Mouse (Mus musculus) layer of hippocampus, adult 8-10 months (tissue): ENCODE results near the gene Serac1. TPM values are rescaled to one million over a fixed set of nuclear protein-coding genes. Genes with fewer than 3 reads are reported as not detected.
A peak's percentile ranks its signal among the peaks of the same experiment; 100 is the strongest.
"Not testable (repeated sequence)": the region's sequence is repeated elsewhere in the genome, so short reads cannot be mapped to it uniquely, and the experiment has no call there.

Experiments
- DNase-seq, 2 experiments: peaks; one replicate each; pipeline ENCODE4 v3.0.0; 2022; ENCODE audit warnings: low spot score in 2 of 2
- total RNA-seq, 4 experiments: library from RNA; stranded (reverse); gene quantifications; 2 replicates each; pipeline ENCODE4 v1.2.4; 2022

The Serac1 gene
- total RNA-seq, 4 experiments from 2014 or later: 15.7 to 23.6 (median 18.8) TPM

DNA sequence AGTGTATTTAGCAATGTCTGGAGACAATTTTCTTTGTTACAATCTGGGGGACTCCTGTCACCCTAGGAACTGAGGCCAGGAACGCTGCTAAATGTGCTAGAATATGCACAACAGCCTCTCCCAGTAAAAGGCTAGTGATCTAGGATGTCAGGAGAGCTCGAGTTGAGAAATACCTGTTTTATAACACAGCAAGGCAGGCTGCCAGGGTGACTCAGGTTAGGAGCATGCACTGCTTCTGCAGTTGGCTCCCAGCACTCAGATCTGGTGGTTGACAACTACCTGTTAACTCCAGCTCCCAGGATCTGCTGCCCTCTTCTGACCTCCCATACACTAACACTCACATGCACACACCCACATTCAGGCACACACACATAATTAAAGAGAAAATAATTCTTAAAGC is 13.5 kb downstream of the Serac1 start:
- DNase-seq: no peak

DNA sequence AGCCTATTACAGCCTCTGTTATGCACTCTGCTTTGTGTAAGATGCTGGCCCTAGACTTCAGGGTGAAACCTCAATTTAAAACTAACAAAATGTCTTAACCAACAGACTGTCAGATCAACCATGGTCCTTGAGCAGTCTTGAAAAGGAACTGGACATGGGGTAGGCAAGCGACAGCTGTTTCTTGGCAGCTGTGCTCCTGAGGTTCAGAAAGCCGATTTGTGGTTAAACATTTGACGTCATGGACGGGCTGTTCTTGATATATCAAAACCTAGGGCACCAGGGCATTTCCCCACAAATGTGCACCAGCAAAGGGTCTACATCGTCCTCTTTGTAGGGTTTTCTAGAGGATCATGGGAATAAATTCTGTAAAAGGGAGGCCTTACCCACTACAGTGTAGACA is 16.0 kb downstream of the Serac1 start:
- DNase-seq: no peak

DNA sequence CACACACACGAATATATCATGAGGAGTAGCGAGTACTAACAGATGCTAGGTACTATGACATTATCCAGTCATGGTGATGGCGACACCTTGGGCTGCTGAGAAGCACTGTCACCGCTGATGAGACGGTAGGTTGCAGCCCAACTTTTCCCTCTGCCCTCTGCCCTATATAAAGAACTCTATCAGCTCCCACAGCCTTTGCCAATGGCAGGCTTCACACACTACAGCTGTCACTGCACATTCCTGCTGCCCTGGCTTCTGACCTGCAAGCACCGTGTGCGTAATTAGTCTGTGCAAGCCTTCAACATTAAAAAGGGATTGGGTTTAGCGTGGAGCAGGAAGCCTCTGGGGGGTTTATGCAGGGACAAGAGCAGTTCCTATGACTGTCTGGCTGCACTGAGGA is 16.7 kb downstream of the Serac1 start:
- no peak for DNase-seq

DNA sequence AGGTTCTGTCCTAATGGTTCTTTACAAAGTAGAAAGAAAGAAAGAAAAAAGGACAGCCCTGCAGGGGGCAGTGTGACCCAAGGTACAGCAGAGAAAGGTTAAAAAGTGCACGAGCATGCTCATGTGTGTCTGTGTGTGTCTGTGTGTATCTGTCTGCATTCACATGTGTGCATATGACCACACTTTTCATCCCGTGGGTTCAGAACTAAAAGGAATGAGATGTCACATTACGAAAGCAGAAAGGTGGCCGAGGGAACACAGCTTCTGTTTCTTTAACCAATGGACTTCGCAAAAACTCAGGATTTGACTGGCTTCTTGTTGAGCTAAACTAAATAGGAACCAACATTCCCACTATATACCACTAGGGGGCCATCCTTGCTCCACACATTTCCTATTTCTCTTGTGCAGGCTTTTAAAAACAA is 24.6 kb downstream of the Serac1 start:
- no peak for DNase-seq

DNA sequence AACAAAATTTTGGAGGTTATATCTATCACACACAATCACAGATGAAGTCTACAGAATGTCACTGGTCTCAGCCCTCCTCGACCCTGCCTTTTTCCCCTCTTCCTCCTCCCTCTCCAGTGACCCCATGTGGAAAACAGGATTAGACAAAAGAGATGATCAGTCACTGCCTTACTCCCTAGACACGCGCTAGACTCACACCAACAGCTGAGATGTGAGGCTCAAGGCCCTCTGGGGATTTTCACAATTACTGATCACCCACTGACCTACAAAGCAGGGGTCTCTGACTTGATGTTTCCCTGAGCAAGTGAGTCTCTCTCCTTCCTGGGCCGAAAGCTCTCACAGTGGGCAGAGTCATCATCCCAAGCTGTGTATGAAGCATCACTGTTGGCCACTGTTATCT is 26.7 kb downstream of the Serac1 start:
- no peak for DNase-seq

DNA sequence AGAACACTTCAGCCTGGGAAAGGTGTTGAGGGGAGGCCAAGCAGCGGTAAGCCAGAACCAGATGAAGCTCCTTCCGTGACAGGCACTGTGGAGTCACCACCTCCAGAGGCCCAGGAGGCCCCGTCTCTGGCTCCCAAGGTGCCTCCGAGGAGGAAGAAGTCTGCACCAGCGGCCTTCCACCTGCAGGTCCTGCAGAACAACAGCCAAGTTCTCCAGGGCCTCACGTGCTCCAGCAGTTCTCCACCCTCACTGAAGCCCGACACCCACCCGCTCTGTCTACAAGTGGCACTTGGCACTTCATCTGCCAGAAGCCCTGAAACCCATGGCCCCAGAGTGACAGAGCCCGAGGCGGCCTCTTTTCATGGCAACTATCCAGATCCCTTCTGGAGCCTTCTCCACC is 42.0 kb downstream of the Serac1 start:
- DNase-seq: no peak

DNA sequence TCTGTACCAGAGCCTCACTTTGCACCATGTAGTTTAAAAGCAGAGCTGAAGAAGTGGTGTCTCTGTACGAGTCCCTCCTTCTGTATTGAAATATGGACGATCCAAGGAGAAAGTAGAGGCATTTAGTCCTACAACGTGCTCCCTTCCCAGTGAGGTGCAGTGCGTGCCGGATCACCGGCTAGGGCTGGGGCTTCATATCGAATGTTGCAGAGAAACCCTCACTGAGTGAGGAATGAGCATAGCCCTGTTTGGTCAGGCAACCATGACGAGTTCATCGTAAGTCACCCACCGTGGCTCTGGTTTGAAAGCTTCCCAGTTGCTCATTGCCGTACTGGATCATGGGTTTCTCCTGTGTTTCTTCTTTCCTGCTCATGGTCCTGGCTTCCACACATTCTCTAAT is 42.7 kb downstream of the Serac1 start:
- no peak for DNase-seq

DNA sequence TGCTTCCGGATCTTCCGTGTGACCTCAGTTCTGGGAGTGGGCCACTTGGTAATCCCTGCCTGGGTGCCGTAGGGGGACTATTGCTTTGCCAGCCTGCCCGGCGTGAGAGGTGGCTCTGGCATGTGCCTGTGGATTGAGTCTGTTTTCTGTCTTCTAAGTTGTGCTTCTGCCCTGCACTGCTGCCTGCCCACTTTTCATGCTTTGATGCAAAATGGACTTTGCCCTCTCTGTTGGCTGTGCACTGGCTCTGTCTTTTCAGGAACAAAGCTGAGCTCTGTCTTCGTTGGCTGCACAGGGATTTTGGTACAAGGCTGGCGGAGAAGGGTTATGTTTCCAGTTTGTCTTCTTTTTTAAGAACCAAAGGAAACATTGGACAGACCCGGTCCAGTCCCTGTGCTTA is 43.1 kb downstream of the Serac1 start:
- no peak for DNase-seq

DNA sequence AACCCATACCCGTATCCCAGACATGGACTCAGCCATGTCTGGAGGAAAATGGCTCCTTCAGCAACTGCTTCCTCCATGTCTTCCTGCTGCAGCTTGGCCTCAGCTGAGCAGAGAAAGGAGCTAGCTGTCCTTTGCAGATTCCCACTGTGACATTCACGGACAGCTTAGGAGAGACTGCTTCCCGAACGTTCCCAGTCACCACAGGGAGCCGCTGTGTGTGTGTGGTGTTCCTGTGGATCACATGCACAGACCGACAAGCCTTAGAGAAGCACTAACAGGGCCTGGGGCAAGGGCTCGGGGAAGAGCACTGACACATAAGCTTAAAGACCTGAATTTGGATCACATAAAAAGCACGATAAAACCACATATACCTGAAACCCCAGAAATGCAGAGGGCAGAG is 43.9 kb downstream of the Serac1 start:
- DNase-seq: no peak

DNA sequence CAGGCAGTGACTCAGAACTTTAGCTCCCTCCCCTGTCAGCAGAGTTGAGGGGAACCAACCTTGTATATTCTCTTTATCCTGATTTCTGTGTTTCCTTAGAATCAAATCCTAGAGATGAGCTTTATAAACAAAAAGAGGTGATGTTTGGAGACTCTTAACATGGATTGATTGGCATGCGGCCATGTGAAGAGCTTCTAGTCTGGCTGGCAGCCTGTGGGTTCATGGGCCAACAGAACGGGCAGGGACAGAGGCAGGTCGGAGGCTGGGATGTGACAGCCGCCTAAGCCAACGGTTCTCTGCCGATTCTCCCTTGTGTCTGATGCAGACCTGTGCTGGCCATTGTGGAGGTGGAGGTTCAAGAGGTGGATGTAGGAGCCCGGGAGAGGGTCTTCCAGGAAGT is 53.7 kb downstream of the Serac1 start:
- no peak for DNase-seq

DNA sequence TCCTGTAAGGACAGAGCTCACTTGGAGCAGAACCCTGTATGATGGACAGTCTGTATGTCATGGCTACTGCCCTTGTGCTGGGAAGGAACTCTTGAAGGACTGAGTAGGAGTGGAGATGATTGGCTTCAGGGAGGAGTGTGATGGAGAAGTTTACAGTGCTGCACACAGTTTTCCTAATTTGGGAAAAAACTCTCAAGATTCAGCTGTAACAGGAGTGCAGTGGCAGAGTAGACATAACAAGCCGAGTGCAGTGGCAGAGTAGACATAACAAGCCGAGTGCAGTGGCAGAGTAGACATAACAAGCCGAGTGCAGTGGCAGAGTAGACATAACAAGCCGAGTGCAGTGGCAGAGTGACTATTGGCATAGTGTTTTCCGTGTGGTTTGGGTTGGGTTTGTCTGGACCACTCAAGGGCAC is 58.2 kb downstream of the Serac1 start:
- not testable (repeated sequence) for DNase-seq

DNA sequence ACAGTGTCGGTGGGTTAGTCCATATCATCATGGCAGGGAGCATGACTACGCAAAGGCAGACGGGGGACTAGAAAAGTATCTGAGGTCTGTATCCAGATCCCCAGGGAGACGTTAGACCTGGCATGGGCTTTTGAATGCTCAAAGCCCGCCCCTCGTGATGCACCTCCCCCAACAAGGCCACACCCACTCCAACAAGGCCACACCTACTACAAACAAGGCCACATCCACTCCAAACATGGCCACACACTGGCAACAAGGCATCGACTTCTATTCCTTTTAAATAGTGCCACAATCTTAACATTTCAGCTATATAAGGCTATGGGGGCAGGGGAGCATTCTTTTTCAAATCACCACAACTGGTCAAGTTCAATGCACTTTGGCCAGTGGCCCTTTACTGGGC is 58.9 kb downstream of the Serac1 start:
- DNase-seq: no peak

DNA sequence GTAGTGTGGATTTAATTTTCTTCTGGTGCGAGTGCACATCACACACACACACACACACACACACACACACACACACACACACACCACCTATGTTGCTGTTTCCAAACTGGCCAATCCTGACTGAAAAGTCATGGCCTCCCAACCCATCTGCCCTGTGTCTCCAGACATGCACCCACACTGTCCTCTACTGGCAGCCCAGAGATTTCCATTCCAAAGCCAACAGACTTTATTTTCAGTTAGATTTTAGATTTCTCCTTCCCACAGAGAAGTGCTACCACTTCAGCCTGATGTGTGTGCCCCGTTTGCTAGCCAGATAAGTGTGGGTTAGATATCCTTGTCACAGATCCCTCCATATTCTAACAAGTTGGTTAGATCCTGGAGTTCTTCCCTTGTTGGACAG is 59.8 kb downstream of the Serac1 start:
- no peak for DNase-seq

DNA sequence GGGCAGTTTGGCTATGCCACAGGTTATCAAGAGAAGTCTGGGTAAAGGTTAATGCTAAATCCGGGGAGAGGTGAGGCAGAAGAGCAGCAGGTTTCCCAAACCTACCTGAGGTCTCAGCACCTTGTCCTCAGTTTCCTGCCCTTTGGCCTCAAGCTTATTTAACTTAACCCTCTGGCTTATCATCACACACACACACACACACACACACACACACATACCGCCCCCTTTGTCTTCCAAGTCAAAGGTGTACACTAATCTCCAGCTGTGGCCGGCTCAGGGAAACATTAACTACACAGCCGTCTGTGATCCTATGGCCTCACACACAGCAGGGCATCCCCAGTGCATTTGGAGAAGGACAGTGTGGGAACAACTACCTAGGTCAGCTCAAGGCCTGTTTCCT is 61.2 kb downstream of the Serac1 start:
- no peak for DNase-seq

DNA sequence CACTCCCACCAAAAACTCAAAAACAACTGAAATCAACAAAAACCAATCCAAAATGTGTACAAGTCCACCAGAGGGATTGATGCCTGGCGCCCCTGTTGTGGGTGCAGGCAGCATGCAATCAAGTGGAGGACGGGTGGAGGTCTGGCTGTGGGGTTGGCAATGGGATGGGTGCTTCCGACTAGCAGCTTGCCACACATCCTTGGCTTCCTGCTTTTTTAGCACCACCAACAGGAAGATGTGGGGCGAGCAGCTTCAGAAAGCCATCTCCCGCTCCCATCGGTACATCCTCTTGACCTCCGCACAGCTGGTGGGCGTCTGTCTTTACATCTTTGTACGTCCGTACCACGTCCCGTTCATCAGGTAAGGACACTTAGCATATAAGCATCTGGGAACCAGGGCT is 62.3 kb downstream of the Serac1 start:
- DNase-seq: no peak

DNA sequence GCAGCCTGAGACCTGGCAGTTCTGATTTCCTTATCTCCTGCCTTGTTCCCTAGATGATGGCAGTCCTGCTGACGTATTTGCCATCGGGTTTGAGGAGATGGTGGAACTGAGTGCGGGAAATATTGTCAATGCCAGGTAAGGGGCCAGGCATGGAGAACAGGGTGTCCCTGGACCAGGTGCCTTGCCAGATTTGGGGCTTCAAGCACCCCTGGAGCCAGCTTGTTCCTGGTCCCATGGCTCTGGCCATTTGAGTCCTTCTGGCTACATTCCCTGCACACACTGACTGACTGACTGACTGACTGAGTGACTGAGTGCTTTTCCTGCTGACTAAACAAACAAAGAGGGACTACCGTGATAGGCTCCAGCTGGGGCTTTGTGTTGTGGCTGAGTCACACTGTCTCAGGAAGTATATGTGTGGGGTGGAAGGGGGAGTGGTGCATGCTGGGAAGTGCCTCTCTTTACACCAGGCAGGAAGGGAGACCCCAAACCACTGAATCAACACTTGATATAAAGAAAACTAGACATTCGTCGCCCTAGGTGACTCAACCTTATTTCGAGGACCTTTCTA is 63.2 kb downstream of the Serac1 start:
- DNase-seq: no peak

DNA sequence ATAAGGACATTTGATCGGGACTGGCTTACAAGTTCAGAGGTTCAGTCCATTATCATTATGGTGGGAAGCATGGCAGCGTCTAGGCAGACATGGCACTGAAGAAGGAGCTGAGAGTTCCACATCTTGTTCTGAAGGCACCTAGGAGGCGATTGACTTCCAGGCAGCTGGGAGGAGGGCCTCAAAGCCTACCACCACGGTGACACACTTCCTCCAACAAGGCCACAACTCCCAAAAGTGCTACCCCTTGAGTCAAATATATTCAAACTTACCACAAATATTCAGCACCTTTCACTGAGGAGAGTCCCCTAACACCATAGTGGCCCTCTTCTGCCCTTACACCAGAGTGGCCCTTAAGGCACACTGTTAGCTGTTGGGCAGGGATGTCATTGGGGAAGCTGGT is 64.6 kb downstream of the Serac1 start:
- no peak for DNase-seq

DNA sequence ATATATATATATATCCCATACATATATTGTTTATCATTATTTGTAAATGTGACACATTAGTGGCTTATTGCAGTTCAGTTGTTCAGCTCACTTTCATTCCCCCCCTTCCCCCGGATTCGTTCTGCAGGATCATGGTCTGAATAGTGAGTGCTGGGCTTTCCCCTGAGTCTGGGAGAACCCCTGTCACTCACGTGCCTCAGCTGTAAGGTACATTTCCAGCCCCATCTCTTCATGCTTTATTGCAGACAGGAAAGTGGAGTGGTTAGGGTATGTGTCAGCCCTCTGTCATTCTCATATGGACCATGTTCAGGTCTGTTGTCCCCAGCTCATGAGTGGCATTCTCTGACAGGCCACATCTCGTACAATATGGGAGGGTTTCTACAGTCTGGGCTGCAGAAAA is 66.5 kb downstream of the Serac1 start:
- DNase-seq: no peak

DNA sequence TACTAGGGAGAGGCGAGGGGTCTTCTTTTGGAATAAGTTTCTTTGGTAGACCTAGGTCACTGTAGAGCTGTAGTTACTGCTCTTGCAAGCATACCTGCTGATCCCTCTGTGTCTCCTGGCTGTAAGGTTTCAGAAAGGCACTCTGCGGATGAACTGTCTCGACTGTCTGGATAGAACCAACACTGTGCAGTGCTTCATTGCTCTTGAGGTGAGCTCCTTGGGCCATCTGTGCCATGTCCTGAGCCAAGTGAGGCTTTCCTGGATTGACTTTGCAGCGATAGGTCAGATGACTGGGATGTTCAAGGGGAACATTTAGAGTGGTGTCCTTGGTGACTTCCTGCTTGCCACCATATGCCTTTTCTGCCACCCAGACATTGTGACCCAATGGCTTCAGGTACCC is 69.9 kb downstream of the Serac1 start:
- DNase-seq: no peak

DNA sequence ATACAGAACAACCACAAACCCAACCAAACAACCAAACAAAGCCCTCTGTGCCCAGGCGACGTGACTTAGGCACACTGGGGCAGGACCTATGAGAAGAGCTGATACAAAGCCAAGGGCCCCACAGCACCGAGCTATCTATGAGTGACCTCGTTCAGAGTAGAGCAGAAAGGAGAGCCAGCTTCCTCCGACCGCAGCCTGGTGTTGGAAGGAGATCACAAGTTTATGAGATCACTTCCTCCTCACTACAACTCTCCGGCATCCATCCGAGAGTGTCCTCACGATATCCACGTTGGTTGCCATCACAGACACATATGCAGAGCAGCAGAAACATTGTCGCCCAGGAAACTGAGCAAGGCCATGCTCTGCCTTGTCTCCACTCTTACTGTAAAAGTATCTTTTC is 71.0 kb downstream of the Serac1 start:
- DNase-seq: no peak

DNA sequence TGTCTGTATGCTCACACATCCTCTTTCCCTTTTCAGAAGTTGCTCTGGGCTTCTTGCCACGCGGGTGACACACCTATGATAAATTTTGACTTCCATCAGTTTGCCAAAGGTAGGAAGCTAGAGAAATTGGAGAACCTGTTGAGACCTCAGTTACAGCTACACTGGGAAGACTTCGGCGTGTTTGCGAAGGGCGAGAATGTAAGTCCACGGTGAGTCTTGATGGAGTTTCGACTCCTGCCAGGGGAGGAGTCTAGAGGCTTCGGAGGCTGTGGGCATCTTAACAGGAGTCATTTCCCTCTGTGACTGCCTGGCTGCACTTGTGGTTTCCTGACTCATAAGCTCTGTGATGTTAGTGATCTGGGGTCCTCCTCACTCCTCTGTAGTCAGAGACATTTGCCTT is 71.6 kb downstream of the Serac1 start:
- no peak for DNase-seq

DNA sequence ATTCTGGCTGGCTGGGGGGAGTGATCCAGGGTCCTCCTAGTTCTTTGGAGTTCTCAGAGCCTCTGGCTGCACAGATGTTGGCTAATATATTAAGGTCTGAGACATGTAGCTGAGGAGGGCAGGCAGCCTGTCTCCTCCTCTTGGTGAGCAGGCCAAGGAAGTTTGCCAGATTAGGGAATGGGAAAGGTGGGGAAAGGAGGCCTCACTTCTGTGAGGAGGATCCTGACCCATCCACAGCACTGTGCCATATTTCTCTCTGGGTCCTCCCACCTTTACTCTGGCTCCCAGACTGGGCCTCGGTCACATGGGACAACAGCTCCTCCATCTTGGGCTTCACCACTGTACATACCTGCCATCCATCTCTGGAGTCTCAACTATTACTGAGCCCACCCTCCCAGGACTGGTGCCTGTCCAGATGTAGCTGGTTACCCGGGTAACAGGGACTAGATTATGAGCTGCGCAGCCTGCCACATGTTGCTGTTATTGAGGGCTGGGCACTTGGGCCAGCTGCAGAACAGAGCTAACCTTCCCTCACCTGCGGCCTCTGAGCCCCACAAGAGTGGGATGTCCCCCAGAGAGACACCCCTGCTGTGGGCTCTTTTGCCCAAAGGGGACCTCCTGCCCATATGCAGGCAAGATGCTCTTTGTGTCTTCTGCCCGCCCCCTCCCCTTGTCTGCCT is 72.3 kb downstream of the Serac1 start:
- no peak for DNase-seq

DNA sequence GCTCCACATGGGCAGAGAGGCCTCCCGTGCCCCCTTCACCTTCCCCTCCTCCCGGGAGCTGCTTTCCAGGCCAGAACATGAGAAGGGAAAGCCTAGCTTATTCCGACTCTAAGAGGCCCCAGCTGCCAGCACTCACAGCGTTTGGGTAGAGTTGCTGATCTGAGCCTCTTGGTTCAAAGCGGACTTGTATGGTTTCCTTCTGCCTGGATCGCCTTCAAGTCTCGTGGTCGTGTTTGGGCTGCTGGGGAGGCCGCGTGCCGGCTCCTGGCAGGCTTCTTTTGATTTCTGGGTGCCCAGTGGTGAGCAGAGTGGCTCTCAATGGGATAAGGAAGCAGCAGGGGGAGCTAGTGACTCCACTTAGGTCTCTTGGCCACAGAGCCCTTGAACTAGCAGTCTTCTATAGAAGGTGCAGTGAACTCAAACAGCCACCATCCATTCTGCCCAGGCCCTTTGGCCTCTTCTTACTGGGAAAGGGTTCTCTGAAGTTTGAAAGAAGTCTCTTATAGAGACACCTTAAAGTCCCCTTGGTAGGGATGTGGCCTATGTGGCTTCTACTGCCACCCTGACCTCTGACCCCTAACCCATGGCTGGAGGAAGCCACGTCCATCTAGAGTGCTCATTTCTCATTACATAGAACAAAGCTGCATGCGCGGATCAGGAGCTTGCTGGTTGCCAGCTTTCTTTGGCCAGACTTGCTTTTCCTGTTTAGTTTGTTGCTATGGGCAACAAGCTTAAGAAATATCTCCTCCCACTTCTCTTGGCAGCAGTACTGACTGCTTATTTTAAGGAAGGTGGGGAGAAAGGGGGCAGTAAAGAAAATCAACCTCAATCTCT is 73.7 kb downstream of the Serac1 start:
- DNase-seq: peak; percentile 62 to 74
